Mouse (Mus musculus) erythroblast, adult 5-6 weeks (primary cell): Measurements from ENCODE around the gene Vipr1. TPM values are rescaled to one million over a fixed set of nuclear protein-coding genes. Genes with fewer than 3 reads are reported as not detected.

ENCODE experiments used
- ATAC-seq: replicated peaks from 2 replicates; pipeline ENCODE4 v1.8.0; 2016; ENCODE audit warnings: moderate number of reproducible peaks, mild to moderate bottlenecking, moderate TSS enrichment, inconsistent platforms; ENCODE audit not compliant: poor library complexity, low FRiP score, severe bottlenecking
- total RNA-seq, 2 experiments: library from RNA; stranded (forward) in 1 of 2; stranded (reverse) in 1 of 2; fragments of 150-400 nt in 1 of 2; fragments of 200-764, 138-1000 nt in 1 of 2; gene quantifications; 2 replicates each; pipeline versions ENCODE4 v1.2.3 to v1.2.4; 2015 to 2017; ENCODE audit warnings: low replicate concordance in 2 of 2

Gene Vipr1
- total RNA-seq, 2 experiments from 2014 or later = 0.43 TPM; not detected in 1

DNA sequence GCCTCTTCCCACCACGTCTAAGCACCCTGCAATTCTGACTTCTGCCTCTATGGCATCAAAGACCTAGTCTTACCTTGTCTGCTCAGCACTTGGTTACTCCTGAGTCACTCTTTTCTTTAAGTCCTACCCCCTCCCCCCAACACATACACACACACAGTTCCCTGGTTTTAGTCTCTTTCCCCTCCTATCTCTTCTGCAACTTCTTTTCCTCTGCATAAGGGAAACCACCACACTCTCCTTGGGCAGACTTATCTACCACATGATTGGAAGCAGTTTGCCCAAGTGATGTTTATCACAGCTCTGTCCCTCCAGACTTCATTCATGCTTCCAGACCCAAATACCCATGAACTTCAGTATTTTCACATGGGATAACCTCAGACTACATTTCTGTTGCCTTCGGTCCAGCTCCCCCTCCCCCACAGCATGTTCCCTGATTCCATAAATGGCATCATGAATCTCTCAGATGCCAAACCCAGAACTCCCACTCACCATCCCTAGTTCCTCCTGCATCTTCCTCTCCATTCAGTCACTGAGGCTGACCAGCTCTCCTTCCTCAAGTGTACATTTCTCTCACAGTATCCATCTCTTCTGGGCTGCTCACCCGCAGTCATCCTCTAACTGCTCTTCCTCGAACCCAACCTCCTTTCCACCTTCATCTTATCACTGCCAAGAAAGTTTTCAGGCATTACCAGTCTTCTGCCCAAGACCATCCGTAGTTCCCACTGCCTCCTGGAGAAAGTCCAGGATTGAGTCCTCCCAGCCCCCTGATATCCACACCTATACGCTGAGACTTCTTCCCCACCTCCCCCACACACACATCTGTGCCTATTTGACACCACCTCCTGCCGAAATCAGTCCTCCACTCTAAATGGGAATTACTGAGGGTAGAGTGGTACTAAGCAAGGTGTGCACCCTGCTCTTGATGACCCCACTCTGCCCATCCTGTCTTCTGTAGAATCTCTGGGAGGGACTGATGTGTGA is 66.3 kb downstream of the Vipr1 start:
- ATAC-seq = no peak

GRCm38 (mm10) chr9:121709898-121710583 is 67.5 kb downstream of the Vipr1 start, which contains the start of gene Ss18l2:
Gene Ss18l2 (plus strand): TSS chr9:121710329.
- ATAC-seq = peak; percentile 87

DNA sequence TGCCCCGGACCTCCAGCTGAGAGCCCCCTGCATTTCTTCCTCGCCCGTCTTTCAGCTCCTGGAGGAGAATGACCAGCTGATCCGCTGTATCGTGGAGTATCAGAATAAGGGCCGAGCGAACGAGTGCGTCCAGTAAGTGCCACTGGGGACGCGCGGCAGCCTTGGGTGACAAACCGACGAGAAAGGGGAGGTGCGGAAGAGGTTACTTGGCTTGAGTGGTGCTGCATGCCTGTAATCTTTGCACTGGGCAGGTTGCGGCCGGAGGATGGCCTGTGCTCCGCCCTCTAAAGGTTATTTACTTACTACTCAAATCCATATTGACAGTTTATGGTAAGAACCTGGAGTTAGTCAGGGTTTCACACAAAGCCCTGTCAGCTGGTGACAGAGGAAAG is 68.1 kb downstream of the Vipr1 start:
- ATAC-seq = peak; percentile 73

GRCm38 (mm10) chr9:121717048-121717447 is 74.5 kb downstream of the Vipr1 start:
- ATAC-seq = no peak

- ATAC-seq = peak; percentile 13
These were observed 75.7 kb downstream of the Vipr1 start for GRCm38 (mm10) chr9:121718070-121718705.

GRCm38 (mm10) chr9:121718792-121719318 is 76.3 kb downstream of the Vipr1 start, which contains the start of gene Nktr:
Gene Nktr (plus strand): TSS chr9:121719169.
- ATAC-seq = peak; percentile 95

DNA sequence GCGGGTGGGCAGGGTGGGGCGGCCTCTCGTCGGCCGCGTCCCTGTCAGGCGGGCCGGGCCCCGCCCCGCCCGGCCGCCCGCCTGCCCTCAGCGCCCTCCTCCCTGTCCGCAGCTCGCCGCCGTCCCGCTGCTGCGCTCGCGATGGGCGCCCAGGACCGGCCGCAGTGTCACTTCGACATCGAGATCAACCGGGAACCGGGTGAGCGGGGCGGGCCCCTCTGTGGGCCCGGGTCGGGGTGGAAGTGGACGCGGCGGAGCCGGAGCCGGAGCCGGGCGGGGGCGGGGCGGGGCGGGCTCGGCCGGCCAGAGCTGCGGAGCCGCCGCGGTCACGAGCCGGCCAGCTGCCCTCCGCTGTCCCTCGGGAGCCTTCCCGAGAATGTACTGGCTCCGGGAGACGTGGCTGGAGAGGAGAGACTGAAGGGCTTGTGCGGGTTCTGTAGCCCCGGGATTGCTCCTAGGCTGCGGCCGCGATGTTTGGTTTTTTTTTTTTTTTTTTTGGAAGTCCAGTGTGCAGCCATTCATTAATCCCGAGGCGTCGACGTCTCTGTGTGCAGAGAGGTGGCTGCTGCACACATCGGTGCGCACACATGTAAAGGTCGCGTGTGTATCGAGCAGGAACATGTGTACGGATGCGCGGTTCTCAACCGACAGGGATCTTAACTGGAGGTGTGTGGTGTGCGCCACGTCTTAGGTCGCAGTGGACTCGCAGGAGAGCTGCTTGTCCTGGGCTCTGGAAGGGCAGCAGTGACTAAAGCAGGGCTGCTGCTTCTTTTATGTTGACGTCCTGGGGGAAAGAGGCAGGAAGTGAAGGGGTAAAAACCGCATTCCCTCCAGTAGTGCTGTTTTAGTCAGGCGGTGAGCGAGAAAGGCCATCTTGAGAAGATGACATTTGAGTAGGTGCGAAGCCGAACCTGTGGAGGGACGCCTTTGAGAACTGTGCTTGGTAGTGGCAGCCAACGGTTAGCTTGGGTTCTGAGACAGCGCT is 77.1 kb downstream of the Vipr1 start:
- peak; percentile 52 for ATAC-seq

Other genes starting within 250 kb of the Vipr1 start
- gene Cck, start 147.0 kb upstream of the Vipr1 start, total RNA-seq (2015; ENCODE audit: low replicate concordance) = not detected in 2 replicates
- gene Cck, start 147.0 kb upstream of the Vipr1 start, total RNA-seq (2017; ENCODE audit: low replicate concordance) = not detected in 2 replicates
- gene Lyzl4, start 620 bp upstream of the Vipr1 start, total RNA-seq (2015; ENCODE audit: low replicate concordance) = not detected in 2 replicates
- gene Lyzl4, start 620 bp upstream of the Vipr1 start, total RNA-seq (2017; ENCODE audit: low replicate concordance) = not detected in 2 replicates
- 4.2 and 6.5 TPM in 2 replicates for gene Sec22c, start 62.8 kb downstream of the Vipr1 start, total RNA-seq (2015; ENCODE audit: low replicate concordance)
- gene Sec22c, start 62.8 kb downstream of the Vipr1 start, total RNA-seq (2017; ENCODE audit: low replicate concordance) = 3.2 and 6.6 TPM in 2 replicates
- 5.4 and 28.4 TPM in 2 replicates for gene Ss18l2, start 67.6 kb downstream of the Vipr1 start, total RNA-seq (2015; ENCODE audit: low replicate concordance)
- 5.5 and 10.0 TPM in 2 replicates for gene Ss18l2, start 67.6 kb downstream of the Vipr1 start, total RNA-seq (2017; ENCODE audit: low replicate concordance)
- gene Nktr, start 76.5 kb downstream of the Vipr1 start, total RNA-seq (2015; ENCODE audit: low replicate concordance) = 42.6 and 59.0 TPM in 2 replicates
- gene Nktr, start 76.5 kb downstream of the Vipr1 start, total RNA-seq (2017; ENCODE audit: low replicate concordance) = 81.6 and 92.8 TPM in 2 replicates
- 2.1 TPM in 1 of 2 replicates, not detected in the other for gene Zfp651, start 116.6 kb downstream of the Vipr1 start, total RNA-seq (2015; ENCODE audit: low replicate concordance)
- 0.42 and 0.43 TPM in 2 replicates for gene Zfp651, start 116.6 kb downstream of the Vipr1 start, total RNA-seq (2017; ENCODE audit: low replicate concordance)
- gene Klhl40, start 134.9 kb downstream of the Vipr1 start, total RNA-seq (2015; ENCODE audit: low replicate concordance) = not detected in 2 replicates
- not detected in 2 replicates for gene Klhl40, start 134.9 kb downstream of the Vipr1 start, total RNA-seq (2017; ENCODE audit: low replicate concordance)
- not detected in 2 replicates for gene Hhatl, start 149.8 kb downstream of the Vipr1 start, total RNA-seq (2015; ENCODE audit: low replicate concordance)
- not detected in 2 replicates for gene Hhatl, start 149.8 kb downstream of the Vipr1 start, total RNA-seq (2017; ENCODE audit: low replicate concordance)
- 1.3 TPM in 1 of 2 replicates, not detected in the other for gene Ccdc13, start 196.7 kb downstream of the Vipr1 start, total RNA-seq (2015; ENCODE audit: low replicate concordance)
- gene Ccdc13, start 196.7 kb downstream of the Vipr1 start, total RNA-seq (2017; ENCODE audit: low replicate concordance) = not detected in 2 replicates
- gene Higd1a, start 215.6 kb downstream of the Vipr1 start, total RNA-seq (2015; ENCODE audit: low replicate concordance) = 8.8 and 12.5 TPM in 2 replicates
- gene Higd1a, start 215.6 kb downstream of the Vipr1 start, total RNA-seq (2017; ENCODE audit: low replicate concordance) = 2.3 and 9.5 TPM in 2 replicates